Mouse (Mus musculus) thymus, adult 18-20 months (tissue): Measurements from ENCODE around the gene Apoe.

Experiments used
- DNase-seq, 2 experiments: peaks; one replicate each; pipeline ENCODE4 v3.0.0; 2022; ENCODE audit warnings: mixed read lengths in 2 of 2

Apoe gene

DNA sequence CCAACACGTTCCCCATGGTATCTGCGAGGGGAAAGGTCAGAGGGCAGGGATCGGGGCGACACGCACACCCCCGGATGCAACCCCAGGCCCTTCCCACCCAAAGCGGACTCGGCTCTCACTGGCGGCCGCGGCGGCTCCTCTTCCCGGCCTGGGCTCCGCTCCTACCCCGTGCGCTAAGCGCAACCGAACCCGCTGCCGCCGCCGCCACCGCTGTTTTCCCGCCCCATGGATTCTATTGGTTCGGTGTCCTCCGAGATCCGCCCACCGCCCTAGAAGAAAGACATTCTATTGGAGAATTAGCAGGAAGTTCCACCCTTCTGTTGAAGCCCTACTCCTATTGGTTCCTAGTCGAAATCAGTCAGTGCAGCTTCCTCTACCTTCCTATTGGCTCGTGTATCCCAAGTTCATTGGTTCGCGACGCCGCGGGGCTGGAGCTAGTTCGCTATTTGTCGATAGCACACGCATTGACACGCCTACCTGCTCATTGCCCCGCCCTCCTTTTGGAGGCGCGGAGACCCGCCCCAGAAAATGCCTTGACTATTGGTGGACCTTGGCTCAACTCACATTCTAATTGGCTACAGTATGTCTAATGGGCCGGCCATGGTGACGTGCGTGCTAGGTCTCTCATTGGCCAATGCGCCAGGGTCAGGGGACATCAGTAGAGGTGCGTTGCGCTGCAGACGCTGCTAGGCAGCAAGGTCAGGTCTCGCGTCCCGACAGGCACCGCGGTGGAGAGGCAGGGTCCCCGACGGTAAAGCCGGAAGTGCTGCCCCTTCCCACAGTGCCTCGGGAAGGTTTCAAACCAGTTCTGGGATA, 16.5 kb upstream of the Apoe start, which contains the start of gene Tomm40:
Gene Tomm40, minus strand, starts transcription at position 200 of the 816 bp plus-strand sequence.
- peak; percentile 98 to 100 for DNase-seq

DNA sequence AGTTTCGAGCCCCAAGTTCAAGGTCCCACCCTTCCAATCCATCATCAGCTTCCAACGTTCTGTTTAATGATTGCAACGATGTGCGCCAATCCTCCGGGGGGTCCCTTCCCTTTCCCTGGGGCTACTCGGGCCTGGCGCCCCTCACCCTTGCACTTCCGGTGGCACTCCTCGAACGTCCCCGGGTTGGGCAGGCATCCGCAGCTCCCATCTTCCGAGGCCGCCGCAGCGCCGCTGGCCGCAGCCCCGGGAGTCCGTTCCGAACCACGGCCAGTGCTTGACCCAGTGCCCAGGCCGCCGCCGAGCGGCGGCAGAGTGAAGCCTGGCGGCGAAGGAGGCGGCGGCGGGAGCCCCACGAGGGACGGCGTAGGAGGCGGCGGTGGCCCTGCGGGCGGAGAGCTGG, 15.8 kb upstream of the Apoe start:
- no peak for DNase-seq

DNA sequence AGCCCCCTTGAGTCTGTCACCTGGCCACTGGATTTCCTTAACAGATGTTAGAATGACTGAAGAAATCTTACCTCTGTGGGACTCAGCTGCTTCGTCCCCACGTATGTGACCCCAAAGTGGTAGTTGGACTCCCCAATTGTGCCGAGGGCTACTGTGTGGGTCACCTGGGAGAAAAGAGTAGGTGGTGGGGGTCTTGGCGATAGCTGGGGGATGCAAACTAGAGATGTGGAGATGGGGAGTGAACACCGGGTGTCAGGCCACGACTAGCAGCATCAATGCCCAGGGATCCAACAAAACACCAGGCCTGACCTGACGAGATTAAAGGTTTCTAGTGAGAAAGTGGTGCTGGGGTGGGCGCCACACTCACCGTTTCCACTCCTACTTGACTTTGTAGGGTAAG, 14.6 kb upstream of the Apoe start:
- no peak for DNase-seq

DNA sequence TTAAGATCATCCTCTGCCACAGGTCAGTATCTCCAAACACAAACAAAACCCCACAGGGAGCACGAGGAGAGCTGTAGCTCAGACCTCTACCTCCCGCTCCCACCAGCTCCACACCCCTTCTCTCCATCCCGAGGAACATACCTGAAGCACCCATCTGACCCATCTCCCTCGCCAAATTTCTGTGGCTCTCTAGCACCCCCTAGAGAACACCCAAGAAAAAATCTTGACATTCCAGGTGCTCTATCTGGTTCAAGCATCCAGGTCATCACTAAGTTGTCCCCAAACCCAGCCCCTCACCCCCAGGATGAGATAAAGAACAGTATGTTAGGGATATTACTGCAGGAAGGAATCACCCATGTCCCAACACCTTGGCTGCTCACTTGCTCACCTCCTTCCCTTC, 14.2 kb upstream of the Apoe start:
- DNase-seq, result no peak

DNA sequence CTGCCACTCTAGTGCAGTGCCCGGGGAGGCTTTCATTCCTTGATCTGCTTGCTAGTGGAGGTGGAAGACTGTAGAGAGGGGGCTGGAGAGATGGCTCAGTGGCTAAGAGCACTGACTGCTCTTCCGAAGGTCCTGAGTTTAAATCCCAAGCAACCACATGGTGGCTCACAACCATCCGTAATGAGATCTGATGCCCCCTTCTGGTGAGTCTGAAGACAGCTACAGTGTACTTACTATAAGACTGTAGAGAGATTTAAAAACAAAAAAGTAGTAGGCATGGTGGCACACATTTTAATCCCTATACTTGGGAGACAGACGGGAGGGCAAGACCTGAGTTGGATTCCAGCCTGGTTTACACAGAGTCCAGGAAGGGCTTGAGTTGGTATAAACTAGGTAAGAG, 13.4 kb upstream of the Apoe start:
- no peak for DNase-seq

DNA sequence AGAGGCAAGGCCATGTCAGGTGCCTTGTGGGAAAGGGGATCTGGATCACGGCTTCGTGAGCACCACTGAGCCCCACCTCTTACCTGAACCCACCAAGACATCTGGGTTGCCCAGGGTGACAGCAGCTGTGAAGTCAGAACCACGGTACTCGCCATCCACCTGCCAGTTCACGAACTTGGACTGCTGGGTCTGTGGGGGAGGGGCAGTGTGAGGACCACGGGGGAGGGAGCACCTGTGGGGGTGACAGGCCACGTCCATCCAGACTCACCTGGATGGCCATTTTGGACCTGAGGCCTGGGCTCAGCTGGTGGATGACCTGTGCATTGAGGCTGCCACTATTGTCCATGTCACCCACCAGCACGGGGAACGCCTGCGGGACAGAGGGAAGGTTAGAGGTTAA, 11.7 kb upstream of the Apoe start:
- no peak for DNase-seq

DNA sequence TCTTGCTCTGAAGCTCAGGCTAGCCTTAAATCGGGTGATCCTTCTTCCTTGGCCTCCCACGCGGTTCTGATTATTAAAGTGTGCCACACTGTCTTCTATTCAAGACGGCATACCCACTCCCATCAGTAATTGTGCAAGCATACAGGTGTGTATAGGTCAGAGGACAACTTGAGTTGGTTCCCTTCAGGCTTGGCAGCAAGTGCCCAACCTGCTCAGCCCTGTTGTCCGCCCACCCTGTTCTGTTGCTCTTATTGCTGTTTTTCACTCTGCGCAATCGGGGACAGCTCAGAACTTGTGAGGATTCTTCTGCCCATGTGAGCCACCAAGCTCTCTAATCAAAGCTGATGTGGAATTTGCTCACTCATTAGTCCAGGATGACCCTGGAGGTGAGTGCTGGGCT, 6.3 kb upstream of the Apoe start:
- DNase-seq, result no peak

DNA sequence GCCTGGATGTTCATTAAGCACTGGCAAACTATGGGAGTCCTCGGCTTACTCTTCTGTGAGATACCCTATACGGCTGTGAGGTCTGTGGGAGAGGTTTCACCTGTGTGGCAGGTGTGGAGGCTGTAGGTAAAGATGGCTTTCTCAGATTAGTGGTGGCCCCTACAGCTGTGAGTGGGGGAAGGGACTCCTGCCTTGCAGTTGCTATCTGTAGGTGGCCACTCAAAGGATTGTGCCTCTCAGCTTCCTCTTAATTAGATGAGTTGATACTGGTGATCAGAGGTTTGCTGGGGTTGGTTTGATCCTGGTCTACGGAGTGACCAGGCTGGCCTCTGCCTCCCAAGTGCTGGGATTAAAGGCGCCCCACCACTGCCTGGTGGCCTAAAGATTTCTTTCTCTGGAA, 5.5 kb upstream of the Apoe start:
- DNase-seq, result no peak

DNA sequence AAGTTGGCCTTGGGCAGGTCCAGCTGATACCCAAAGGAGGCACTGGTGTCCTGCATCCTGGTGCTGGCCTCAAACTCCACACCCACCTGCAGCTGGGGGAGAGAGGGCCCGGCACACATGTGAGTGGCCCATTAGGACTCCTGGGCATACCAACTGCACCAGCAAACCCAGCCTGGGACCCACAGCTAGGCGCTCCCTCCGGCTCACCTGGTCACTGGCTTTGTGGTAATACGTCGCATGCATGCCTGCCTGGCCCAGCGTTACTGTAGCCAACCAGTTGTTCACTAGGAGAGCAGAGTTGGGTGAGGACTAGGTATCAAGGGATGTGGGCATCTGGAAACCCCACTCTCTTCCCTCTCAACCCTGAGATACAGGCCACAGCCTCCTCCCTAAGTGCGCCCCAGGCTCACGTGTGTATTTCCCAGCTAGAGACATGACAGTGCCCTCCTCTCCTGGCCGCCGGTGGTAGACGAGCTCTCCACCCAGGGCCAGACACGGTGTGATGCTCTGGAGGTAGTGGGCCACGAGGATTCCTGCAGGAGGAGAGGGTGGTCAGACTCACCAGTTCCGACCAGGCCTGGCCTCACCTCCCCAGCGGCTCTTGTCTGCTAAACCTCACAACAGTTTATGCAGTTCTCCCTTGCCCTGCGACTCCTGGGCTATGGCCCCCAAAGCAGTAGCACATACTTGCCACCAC, 4.0 kb upstream of the Apoe start:
- no peak for DNase-seq

DNA sequence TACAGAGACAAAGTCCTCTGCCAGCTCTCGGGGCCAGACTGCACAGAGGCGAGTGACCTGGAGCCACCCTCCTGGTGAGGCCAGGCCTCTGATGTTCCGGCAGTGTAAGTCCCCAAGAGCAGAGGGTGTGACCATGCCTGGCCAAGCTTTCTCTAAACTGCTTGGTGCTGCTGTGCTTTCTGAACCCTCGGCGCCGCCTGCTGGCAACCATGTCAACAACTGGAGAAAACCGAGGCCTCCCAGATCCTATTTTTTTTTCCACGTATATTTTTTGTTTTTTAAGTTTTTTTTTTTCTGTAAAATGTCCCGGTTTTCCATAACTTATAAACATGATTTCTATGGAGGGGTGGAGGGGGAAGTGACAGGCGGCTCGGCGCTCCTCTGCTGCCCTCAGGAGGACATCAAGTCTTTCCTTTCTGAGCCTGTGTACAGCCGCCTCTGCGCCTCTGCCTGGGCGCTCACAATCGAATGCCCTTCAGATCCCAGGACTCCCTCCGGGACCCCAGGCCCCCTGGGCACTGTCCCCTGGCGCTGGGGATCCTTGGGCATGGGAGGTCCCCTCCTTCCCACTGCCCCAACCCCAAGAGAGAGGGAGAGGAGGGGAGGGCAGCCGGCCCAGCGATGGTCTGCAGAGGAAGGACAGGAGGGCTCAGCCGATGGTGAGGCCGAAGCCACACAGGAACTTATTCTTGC, 2.2 kb upstream of the Apoe start:
- DNase-seq, result no peak

DNA sequence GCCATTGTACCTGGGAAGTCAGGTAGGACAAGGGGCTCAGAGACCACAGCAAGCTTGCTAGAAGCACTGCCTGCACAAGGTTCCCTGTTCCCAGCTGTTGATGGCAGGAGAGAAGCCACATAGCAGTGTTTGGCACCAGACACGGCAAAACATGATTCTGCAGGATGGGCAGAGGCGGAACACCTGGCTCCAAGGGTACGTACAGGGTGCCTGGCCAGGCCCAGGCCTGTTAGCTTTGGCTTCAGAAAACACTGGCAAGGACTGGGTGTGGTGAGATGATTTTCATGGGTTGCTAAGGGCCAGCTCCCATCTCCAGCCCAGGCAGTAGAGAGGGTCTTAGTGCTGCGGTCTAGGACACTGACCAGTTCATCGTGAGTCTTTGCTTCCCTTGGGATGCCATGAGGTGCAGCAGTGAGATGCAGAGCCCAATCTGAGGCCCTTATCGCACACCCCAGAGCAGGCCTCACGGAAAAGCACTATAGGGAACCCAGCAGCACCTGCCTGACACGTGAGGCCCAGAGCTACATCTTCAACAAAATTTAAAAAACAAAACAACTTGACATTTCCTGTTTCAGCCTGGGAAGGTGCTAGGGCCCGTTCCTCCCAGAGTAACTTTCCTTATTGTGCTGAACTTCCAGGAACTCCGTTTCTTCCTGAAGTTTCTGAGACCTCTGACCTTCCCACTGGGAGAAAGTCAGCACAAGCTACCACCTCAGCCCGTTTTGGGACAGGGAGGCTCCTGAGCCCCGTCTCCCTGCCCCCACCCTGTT, 1.5 kb upstream of the Apoe start:
- no peak for DNase-seq

DNA sequence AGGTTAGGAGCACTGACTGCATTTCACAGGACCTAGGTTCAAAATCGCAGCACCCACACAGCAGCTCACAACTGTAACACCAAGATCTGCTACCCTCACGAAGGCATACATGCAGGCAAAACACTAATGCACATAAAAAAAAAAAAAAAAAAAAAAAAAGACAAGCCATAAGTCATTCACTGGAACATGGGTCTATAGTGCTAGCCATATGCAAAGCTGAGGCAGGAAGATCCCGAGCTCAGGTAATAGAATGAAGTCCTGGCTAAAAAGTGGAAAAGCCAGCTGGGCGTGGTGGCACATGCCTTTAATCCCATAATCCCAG, 800 bp upstream of the Apoe start:
- DNase-seq, result no peak

DNA sequence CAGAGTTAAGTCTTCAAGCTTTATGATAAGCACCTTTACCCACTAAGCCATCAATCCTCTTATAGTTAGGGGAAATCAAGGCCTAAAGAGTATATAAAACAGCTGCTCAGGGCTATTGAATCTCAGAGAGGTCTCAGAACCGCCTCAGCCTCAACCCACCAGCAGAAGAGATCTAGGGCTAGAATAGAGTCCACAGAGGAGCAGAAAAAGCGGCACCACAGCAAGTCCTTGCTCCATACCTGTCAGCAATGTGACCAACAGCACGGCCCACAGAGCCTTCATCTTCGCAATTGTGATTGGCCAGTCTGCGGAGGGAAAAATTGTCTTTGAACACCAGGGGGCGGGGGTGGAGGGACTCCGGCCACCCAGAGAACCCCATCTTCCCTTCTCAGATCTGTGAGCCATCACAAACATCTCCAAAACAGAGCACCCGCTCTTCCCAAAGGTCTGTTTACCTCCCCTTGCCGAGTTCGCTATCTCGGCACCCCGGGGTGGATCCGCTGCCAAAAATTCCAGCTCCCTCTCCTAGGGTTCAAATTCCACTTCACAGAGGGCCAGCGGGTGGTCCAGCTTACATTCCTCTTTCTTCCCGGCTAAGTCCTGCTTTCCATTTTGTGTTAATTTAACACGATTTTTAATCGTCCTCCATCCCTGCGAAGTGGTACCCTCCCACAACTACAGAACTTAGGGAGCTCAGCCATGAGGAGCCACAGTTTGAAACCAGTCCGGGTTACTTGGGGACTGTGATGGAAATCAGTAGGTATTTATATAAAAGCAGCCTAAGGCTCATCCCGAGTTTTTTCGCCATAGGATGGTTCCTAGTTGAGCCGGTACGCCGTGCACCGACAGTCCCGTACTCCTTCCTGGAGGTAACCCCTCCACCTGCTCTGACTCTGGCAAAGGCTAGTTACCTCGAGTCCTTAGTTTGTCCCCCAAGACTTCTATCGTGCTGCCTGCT, 760 bp downstream of the Apoe start:
- no peak for DNase-seq

DNA sequence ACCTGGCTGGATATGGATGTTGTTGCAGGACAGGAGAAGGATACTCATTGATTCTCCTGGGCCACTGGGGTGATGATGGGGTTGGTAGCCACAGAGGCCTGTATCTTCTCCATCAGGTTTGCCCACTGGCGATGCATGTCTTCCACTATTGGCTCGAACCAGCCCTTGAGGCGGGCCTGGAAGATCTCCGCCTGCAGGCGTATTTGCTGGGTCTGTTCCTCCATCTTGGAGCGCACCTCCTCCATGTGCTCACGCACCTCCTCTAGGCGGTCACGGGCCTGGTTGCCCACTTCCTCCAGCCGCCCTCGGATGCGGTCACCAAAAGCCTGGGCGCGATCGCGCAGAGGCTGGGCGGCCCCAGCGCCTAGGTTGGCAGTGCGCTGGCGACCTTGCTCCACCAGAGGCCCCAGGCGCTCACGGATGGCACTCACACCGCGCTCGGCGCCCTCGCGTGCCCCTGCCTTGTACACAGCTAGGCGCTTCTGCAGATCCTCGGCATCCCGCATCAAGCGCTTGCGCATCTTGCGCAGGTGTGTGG, 2.6 kb downstream of the Apoe start:
- no peak for DNase-seq

DNA sequence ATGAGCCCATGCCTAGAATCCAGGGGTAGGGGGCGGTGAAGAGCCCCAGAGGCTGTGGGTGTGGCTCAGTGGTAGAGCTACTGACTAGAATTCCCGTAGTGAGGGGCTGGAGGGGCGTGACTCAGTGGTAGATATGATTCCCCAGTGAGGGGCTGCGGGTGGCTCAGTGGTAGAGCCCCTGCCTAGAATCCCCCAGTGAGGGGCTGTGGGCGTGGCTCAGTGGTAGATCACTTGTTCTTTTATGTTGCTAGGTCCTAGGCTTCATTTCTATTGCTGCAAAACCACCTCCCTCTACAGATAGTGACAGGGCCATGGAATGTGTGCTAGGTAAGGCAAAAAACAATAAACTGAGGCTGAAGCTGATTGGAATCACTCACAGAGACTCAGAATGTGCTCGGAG, 3.1 kb downstream of the Apoe start:
- DNase-seq, result no peak

DNA sequence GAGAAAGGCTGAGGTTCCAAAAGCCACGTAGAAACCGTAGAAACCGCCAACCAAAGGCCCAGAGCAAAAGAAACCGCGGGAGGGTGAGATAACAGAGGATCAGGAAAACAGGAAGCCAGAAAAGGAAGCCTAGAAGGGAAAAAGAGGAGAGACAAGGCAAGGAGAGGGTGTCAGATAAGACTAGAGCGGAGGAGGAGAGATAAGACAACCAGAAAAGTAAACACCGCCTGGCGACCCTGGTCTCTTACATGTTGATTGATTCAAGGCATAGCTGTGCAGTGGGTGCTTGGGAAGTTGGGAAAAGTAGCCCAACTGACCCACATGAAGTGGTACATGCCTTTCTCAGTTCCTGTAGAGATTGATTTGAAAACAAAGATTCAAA, 3.8 kb downstream of the Apoe start:
- DNase-seq, result no peak

DNA sequence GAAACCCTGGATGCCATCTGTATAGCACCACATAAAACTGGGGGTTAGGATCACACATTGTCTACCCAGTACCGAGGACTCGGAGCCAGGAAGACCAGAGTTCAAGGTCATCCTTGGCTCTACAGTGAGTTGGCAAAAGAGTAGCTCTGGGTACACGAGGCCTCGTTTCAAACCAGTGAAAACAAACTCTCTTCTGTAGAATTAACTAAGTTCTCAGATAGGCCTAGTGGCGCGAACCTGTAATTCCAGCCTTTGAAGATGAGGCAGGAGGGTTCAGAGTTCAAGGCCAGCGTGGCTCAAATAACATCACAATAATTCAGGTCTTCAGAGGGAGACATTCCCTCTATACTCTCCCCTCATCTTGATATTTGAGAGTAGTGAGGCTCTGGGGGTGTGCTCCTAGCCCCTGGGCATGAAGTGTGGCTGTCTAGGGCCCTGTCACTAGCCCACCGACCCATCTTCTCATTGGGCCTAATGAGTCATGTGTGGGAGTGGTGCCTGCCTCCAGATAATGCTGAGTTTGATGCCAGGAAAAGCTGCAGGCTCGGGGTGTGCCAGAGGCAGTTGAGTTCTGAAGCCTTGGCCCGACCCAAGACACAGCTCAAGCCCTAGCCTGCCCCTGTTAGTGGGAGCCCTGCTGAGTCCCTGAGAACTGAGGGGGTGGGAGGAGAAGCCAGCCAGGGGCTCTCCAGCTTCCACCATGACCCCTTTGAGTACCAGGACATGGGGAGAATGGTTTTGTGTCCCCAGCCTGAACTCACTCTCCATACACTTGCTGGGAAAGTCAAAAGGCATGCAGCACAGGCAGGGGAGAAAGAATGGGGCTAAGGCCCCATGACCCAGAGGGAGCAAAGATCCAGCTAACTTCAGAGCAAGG, 4.4 kb downstream of the Apoe start:
- no peak for DNase-seq

DNA sequence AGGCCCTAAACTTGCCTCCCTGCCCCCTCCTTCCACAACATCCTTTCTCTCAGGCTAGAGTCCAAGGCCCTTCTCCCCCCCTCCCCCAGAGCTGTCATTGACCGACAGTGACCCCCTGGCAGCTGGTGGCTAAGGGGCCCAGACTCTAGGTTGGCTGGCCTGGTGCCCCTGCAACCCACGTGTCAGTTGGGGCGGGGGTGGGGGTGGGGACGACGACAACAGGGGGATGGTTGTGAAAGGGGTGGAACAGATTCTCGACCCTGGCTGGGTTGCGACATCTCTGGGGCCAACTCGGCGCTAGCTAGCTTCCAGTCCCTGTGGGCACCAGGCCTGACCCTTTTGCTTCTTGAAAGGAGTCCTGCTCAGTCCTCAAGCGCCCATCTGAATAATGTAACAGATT, 5.6 kb downstream of the Apoe start:
- DNase-seq, result no peak

DNA sequence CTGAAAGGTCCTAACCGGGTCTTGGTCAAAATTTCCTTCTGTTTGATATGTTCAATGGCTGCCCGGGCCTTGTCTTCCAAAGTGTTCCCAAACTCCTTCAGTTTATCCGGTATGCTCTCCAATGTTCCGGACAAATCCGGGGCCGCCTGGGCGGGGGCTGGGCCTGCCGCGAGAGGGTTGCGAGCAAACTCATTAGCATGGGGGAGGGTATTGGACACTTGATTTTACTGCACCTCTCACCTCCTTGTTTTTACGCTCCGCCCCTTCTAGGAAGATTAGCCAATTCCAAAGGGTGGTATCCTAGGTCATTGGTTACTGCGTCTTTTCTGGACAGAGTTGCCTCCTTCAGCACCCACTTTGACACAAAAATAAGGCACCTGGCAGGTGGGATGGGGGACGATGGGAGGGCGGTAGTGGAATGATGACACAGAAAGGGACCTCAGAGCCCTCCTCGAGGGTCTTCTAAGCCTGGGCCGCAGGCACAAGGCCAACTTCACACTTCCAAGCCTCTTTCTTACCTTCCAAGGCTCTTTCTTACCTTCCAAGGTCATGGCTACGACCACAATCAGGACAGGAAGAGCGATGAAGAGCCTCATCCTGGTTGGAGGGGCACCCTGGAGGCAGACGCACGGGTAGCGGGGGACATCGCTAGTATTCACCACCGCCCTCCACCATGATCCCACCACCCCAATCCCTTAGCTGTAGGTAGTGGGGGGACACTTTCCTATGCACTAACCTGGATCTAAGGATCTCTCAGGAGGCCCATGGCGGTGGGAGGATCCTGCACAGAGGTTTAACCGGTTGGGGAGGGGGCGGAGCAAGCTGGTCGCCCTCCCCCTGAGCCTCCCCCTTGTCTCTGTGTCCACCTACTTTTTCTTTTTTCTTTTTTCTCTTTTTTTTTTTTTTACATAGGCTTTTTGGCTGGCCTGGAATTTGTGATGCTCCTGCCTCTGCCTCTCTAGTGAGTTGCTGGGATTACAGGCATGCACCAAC, 6.8 kb downstream of the Apoe start, which contains the start of gene Apoc1:
Gene Apoc1, minus strand, starts transcription at position 788 of the 993 bp plus-strand sequence.
- no peak for DNase-seq
